Mouse (Mus musculus) forebrain, embryonic 14.5 days (tissue): Measurements from ENCODE around the gene Dnaic2. TPM values are rescaled to one million over a fixed set of nuclear protein-coding genes. Genes with fewer than 3 reads are reported as not detected.
A peak's percentile ranks its signal among the peaks of the same experiment; 100 is the strongest.

Experiments used
- ATAC-seq: fragments of 200-750 bp; cut with Nextera tagmentation; 2 replicates; pipeline ENCODE4 v1.8.0; 2017; ENCODE audit warnings: mild to moderate bottlenecking, moderate library complexity
- DNase-seq: peaks from one replicate; pipeline ENCODE4 v3.0.0-alpha.2; 2015; ENCODE audit warnings: low spot score
- H3K27ac ChIP-seq: fragments of 300-500 bp; sonication (generic); 2 replicates; pipeline ENCODE4 v1.5.1; 2014; ENCODE audit warnings: low read depth, mild to moderate bottlenecking, control low read depth, low read length, moderate library complexity
- H3K27me3 ChIP-seq: fragments of 300-500 bp; sonication (generic); replicated peaks from 2 replicates; pipeline ENCODE4 v1.6.1; 2014; ENCODE audit warnings: low read length, control low read depth, mixed read lengths; ENCODE audit not compliant: control insufficient read depth, insufficient read depth
- H3K36me3 ChIP-seq: fragments of 300-500 bp; sonication (generic); 2 replicates; pipeline ENCODE4 v1.6.1; 2014; ENCODE audit warnings: low read length, control low read depth; ENCODE audit not compliant: control insufficient read depth, insufficient read depth
- H3K4me1 ChIP-seq: fragments of 300-500 bp; sonication (generic); 2 replicates; pipeline ENCODE4 v1.6.1; 2014; ENCODE audit warnings: antibody characterized with exemption, low read length, control low read depth; ENCODE audit not compliant: control insufficient read depth, insufficient read depth
- H3K4me2 ChIP-seq: fragments of 300-500 bp; sonication (generic); 2 replicates; pipeline ENCODE4 v1.6.1; 2014; ENCODE audit warnings: mild to moderate bottlenecking, control low read depth, low read length
- H3K4me3 ChIP-seq: fragments of 300-500 bp; sonication (generic); 2 replicates; pipeline ENCODE4 v1.5.1; 2014; ENCODE audit warnings: low read depth, low read length, control low read depth
- H3K9ac ChIP-seq: fragments of 300-500 bp; sonication (generic); 2 replicates; pipeline ENCODE4 v1.6.1; 2014; ENCODE audit warnings: mild to moderate bottlenecking, low read length, control low read depth, moderate library complexity
- H3K9me3 ChIP-seq: fragments of 300-500 bp; sonication (generic); replicated peaks from 2 replicates; pipeline ENCODE4 v1.6.1; 2016; ENCODE audit warnings: low read length, control low read depth, mixed read lengths; ENCODE audit not compliant: control insufficient read depth
- WGBS: fragments of 180-500 bp; shearing (Covaris S2); extraction: QIAGEN DNeasy Blood & Tissue Kit; methylation state at CpG from one replicate; pipeline ENCODE4 v1.1.7; 2014; 5-methylcytosine and 5-hydroxymethylcytosine counted together
- polyA plus RNA-seq: library from polyadenylated mRNA; unstranded; fragments of >200 nt; fragmentation: Nextera tagmentation; extraction: Ambion mirVana; gene quantifications from 2 replicates; pipeline ENCODE4 v1.2.1, GENCODE M21; 2014

The Dnaic2 gene
- 2.1 and 3.0 TPM in 2 replicates for polyA plus RNA-seq

DNA sequence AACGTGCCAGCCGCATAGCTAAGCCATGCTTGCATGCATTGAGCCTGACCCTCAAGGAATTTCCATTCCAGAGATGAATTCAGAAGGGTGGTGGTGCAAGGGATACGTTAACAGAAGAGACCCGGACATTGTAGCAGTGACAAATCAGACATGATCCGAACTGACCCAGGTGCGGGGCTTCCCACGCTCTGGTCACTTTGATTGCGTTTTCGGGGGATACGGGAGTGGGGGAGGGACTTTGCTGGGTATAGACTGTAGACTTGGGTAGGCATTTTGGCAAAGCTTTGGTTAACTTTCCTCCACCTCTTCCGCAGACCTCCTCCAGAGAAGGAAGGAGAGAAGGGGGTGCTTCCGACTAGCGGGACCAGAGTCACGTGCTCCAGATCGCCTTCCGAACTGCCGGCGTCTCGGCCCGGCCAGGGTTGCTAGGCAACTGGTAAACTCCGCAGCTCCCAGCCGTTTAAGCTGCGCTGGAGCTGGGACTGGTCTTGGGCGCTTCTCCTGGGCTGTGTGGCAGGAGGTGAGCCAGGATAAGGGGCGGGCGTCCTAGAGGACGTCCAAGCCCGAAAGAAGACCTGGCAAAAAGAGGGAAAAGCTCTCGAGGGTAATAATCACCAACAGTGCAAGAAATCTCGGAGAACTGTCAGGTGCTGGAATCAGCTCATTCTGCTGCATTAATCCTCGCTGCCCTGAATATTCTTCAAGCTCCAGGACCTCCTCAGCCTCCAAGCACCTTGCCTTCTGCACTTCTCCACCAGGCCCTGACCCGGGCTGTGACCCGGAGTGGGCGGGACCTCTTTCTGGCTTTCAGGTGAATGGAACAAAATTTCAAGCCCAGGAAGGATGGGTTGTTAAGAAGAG lies at the start of gene Dnaic2:
TSS of gene Dnaic2 (plus strand) at position 444 of the 861 bp plus-strand sequence.
- H3K9ac ChIP-seq: peak within 1 kb of the TSS; percentile 14; the same call in 1 of the 2 replicates
- no peaks in the 10 kb centered on the region for H3K36me3 ChIP-seq
- H3K4me2 ChIP-seq: peak within 1 kb of the TSS; percentile 60
- peak within 1 kb of the TSS; percentile 25 for H3K4me3 ChIP-seq
- 10% methylated on average over 34 of the region's 34 CpGs for WGBS
- DNase-seq (peak; percentile 82), ATAC-seq (peak; percentile 91)
- no peaks in the 10 kb centered on the region for H3K9me3 ChIP-seq
- H3K27ac ChIP-seq: no peak within 1 kb of the TSS
- H3K4me1 ChIP-seq: peaks cover 5% of the 10 kb centered on the region
- no peaks in the 10 kb centered on the region for H3K27me3 ChIP-seq

DNA sequence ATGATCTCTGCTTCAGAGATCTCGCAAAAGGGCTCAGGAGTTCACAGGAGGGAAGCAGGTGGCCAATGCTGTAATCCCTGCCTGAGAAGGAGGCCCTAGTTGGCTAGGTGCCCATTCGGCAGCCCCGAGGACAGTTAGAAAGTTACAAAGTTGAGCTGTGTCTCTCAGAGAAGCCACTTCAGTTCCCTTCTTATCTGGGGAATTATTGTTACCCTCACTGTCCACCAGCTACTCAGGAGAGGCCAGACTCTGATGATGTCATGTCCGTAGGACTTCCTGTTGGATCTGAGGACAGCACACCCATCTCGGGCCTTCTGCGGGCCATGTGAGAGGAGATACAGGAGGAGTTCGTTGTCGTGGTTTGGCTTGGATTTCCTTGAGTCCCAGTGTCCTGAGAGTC lies 47.6 kb upstream of the Dnaic2 start:
- Histone ChIP-seq H3K4me3 (no peak overlapping the region), H3K27me3 (no peaks in the 10 kb centered on the region), H3K9ac (no peak overlapping the region), H3K36me3 (no peaks in the 10 kb centered on the region), H3K9me3 (no peaks in the 10 kb centered on the region), H3K27ac (no peak overlapping the region), H3K4me1 (peaks cover 9% of the 10 kb centered on the region), H3K4me2 (no peak overlapping the region)
- 80% methylated on average over 8 of the region's 8 CpGs for WGBS
- no peak for DNase-seq
- ATAC-seq: no peak

DNA sequence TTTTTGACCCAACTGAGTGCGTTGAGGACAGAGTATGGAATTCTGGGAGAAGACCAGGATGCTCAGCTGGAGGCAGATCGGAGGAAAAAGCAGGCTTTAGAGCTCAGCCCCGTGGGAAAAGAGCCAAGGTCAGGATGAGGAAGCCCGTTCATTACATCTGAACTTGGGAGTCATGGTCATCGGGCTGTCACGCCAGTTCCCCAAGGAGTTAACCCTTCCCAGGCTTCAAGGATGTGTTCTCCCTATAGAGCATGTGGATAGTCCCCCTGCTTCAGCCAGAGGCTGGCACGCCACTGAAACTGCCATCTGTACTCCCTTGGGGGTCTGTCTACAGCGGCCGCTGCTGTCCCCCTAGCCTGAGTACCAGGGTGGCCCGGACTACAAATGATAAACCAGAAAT lies 46.9 kb upstream of the Dnaic2 start:
- Histone ChIP-seq H3K27me3 (no peaks in the 10 kb centered on the region), H3K4me1 (peaks cover 9% of the 10 kb centered on the region), H3K4me3 (no peak overlapping the region), H3K9ac (no peak overlapping the region), H3K9me3 (no peaks in the 10 kb centered on the region), H3K36me3 (no peaks in the 10 kb centered on the region), H3K4me2 (no peak overlapping the region), H3K27ac (no peak overlapping the region)
- ATAC-seq (no peak), DNase-seq (no peak)
- WGBS: 75% methylated on average over 10 of the region's 10 CpGs

DNA sequence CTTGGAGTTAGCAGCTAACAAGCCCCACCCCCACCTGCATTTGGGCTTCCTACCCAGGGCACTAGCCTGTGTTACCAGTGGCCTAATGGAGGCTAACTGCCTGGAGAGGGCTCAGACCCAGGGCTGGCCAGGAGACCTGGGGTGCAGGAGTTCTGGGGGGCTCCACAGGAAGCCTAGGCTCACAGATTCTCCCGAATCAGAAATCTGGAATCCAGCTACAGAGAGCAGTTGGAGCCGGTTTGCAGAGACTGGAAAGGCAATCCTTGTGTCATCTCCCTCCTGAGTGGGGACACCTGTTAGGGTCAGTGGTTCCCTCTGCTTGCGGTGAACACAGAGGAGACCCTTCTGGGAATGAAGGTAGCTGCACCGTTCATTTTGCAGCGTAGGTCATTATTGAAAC lies 46.2 kb upstream of the Dnaic2 start:
- Histone ChIP-seq H3K9me3 (no peaks in the 10 kb centered on the region), H3K4me2 (no peak overlapping the region), H3K36me3 (no peaks in the 10 kb centered on the region), H3K4me3 (no peak overlapping the region), H3K27ac (no peak overlapping the region), H3K9ac (no peak overlapping the region), H3K4me1 (peaks cover 4% of the 10 kb centered on the region; the same call in 1 of the 2 replicates), H3K27me3 (no peaks in the 10 kb centered on the region)
- no peak for DNase-seq
- no peak for ATAC-seq
- WGBS: 67% methylated on average over 5 of the region's 5 CpGs

DNA sequence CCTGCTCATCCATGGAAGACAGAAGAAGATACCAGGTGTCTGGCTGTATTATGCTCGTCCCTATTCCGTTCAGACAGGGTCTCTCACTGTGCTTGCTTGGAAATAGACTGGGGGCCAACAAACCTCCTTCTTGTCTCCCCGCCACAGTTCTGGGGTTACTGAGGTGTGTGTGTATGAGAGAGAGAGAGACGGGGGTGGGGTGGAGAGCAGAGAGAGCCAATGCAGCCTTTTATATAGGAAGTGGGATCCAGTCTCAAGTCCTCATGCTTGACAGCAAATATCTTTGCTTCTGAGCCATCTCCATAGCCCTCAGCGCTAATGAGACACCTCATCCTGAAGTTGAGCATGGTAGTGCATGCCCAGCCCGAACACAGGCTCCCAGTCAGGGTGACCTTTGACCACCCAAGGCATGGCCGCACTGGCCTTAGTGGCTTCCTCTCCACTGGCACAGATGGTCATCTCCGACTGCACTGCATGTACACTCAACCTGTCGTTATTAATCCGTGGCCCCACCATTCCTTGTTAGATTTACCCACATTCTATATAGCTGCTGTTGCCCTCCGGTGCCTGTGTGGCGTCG lies 44.8 kb upstream of the Dnaic2 start:
- H3K4me2 ChIP-seq: no peak overlapping the region
- no peak overlapping the region for H3K4me3 ChIP-seq
- WGBS: 96% methylated on average over 13 of the region's 13 CpGs
- H3K4me1 ChIP-seq: no peaks in the 10 kb centered on the region
- no peaks in the 10 kb centered on the region for H3K27me3 ChIP-seq
- ATAC-seq (no peak), DNase-seq (no peak)
- no peak overlapping the region for H3K9ac ChIP-seq
- H3K36me3 ChIP-seq: 0 out of 2 replicates have a peak, but pooled peaks cover 6% of the 10 kb centered on the region
- no peak overlapping the region for H3K27ac ChIP-seq
- no peaks in the 10 kb centered on the region for H3K9me3 ChIP-seq

DNA sequence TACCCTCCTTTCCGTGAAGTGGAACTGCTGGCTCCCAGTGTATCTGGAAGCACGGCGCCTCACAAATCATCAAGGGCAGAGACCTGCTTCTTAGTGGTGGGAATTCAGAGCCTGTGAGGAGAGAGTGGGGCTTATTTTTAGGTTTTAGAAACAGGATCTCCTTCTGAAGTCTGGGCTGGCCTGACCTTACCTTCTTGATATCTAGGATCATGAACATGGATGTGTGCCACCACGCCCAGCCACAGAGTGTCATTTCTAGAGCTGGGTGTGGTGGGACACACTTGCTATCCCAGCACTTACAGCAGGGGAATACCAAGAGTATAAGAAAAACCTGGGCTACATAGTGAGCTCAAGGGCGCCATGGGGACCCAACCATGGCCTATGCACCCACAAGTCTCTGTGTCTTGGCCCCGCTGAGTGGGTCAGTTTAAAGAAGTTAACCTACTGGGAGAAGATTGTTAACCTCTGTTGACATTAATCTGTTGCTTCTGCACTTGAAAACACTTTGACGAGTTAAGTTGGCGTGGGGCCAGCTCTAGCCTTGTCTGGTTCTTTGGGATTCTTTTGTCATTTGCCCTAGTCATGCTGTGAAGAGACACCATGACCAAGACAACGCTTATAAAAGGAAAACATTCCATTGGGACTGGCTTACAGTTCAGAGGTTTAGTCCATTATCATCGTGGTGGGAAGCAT lies 44.0 kb upstream of the Dnaic2 start:
- Histone ChIP-seq H3K36me3 (0 out of 2 replicates have a peak, but pooled peaks cover 6% of the 10 kb centered on the region), H3K9me3 (no peaks in the 10 kb centered on the region), H3K27ac (no peak overlapping the region), H3K4me3 (no peak overlapping the region), H3K9ac (no peak overlapping the region), H3K27me3 (no peaks in the 10 kb centered on the region), H3K4me1 (no peaks in the 10 kb centered on the region), H3K4me2 (no peak overlapping the region)
- no peak for DNase-seq
- ATAC-seq: no peak
- WGBS: 81% methylated on average over 10 of the region's 10 CpGs

DNA sequence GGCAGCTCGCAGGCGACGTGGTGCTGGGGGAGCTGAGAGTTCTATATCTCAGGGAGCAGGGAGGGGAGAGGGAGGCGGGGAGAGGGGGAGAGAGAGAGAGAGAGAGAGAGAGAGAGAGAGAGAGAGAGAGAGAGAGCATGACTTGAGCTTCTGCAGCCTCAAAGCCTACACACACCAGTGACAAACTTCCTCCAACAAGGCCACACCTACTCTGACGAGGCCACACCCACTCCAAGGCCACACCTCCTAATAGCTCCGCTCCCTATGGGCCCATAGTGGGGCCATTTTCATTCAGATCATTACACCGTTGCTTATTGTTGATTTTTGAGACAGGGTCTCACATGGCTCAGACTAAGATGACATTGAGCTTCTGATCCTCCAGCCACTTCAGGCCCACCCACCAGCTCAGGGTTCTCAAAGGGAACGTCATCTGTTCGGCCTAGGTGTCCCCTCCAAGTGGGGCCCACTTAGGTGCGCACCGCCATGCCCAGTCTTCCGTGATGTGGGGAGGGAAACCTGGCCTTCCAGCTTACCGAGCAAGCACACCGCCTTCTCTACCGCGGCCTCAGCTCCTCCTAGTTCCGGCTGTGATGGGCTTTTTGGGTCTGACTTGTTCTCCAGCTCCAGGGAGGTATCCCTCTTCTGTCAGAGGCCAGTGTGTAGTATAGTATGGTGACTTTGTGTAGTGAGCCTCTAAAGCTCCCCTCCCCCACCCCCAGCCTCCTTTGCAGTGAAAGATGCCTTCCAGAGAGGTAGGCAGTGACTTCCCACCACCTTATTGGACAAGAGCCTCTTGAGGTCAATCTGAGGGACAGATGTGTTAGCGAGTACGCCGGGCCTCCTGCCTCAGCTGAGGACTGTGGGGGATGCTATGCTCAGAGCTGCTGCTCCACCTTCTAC lies 43.2 kb upstream of the Dnaic2 start:
- H3K27ac ChIP-seq: no peak overlapping the region
- no peak for ATAC-seq
- WGBS: 79% methylated on average over 20 of the region's 20 CpGs

DNA sequence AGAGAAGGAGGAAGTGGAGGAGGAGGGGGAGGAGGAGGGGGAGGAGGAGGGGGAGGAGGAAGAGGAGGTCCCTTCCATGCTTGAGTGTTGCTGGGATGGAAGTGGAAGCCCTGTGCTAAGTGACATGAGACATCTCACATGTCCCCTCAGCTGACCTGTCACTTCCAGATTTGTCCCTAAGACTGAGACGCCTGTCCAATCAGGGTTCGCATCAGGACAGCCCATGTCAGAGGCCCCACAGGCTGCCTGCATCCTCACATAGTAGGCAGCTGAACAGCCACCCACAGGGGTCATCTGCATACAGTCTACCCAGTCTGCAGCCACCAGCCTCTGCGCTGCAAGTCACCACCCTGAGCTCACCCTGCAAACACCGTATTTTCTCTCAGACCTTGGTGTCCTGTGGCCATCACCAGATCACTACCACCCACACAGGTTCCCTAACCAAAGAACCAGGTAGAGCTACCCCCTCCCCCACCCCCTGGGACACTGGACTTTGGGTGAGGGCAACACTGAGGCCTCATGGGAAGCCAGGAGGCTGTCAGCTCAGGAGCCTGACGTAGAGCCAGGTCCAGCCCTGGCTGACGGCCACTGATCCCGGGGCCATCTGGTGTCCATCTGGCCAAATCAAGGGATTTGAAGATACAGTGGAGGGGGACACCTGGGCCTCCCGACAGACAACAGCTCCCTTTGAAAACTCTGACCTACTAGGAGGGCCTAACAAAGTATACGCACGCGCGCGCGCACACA lies 42.4 kb upstream of the Dnaic2 start:
- Histone ChIP-seq H3K4me2 (no peak overlapping the region), H3K4me3 (no peak overlapping the region), H3K27ac (no peak overlapping the region), H3K27me3 (no peaks in the 10 kb centered on the region), H3K9me3 (no peaks in the 10 kb centered on the region), H3K9ac (no peak overlapping the region), H3K4me1 (no peaks in the 10 kb centered on the region), H3K36me3 (peaks cover 6% of the 10 kb centered on the region; the same call in 1 of the 2 replicates)
- DNase-seq (no peak), ATAC-seq (no peak)
- WGBS: 77% methylated on average over 14 of the region's 14 CpGs

More for the DNA sequence above, 43.2 kb upstream of the Dnaic2 start:
- Histone ChIP-seq H3K4me3 (no peak overlapping the region), H3K9me3 (no peaks in the 10 kb centered on the region), H3K9ac (no peak overlapping the region), H3K4me1 (no peaks in the 10 kb centered on the region), H3K36me3 (0 out of 2 replicates have a peak, but pooled peaks cover 6% of the 10 kb centered on the region), H3K27me3 (no peaks in the 10 kb centered on the region), H3K4me2 (no peak overlapping the region)
- DNase-seq: no peak
